Mouse (Mus musculus) heart, embryonic 10.5 days (tissue): ENCODE measurements around the gene Rtn4. TPM values are rescaled to one million over a fixed set of nuclear protein-coding genes. Genes with fewer than 3 reads are reported as not detected.
"Not testable (repeated sequence)": the region's sequence is repeated elsewhere in the genome, so short reads cannot be mapped to it uniquely, and the experiment has no call there.

Experiments used
- DNase-seq: peaks from one replicate; pipeline ENCODE4 v3.0.0-alpha.2; 2017; ENCODE audit warnings: low spot score
- H3K27ac ChIP-seq: fragments of 300-500 bp; sonication (generic); 2 replicates; pipeline ENCODE4 v1.5.1; 2016; ENCODE audit warnings: mild to moderate bottlenecking
- H3K27me3 ChIP-seq: fragments of 300-500 bp; sonication (generic); 2 replicates; pipeline ENCODE4 v1.6.1; 2016; ENCODE audit warnings: mild to moderate bottlenecking; ENCODE audit not compliant: poor library complexity, insufficient read depth, severe bottlenecking
- H3K36me3 ChIP-seq: fragments of 300-500 bp; sonication (generic); 2 replicates; pipeline ENCODE4 v1.6.1; 2016; ENCODE audit warnings: mild to moderate bottlenecking, moderate library complexity
- H3K4me1 ChIP-seq: fragments of 300-500 bp; sonication (generic); 2 replicates; pipeline ENCODE4 v1.6.1; 2016; ENCODE audit warnings: mild to moderate bottlenecking
- H3K4me3 ChIP-seq: fragments of 300-500 bp; sonication (generic); 2 replicates; pipeline ENCODE4 v1.5.1; 2016; ENCODE audit warnings: mild to moderate bottlenecking, moderate library complexity
- H3K9me3 ChIP-seq: fragments of 300-500 bp; sonication (generic); 2 replicates; pipeline ENCODE4 v1.6.1; 2016; ENCODE audit warnings: mild to moderate bottlenecking, moderate library complexity
- WGBS: fragments of 180-500 bp; shearing (Covaris S2); methylation state at CpG from one replicate; pipeline ENCODE4 v1.1.7; 2016; 5-methylcytosine and 5-hydroxymethylcytosine counted together
- polyA plus RNA-seq: library from polyadenylated mRNA; unstranded; fragments of >200 nt; fragmentation: Nextera tagmentation; extraction: Ambion mirVana; gene quantifications from 2 replicates; pipeline ENCODE4 v1.2.1, GENCODE M21; 2016

The Rtn4 gene
- 52.6 and 76.8 TPM in 2 replicates for polyA plus RNA-seq

- WGBS: under 1% methylated on average over 43 of the region's 43 CpGs
- Histone ChIP-seq H3K4me1 (peaks cover 6% of the 10 kb centered on the region; the same call in 1 of the 2 replicates), H3K9me3 (no peaks in the 10 kb centered on the region), H3K27me3 (no peaks in the 10 kb centered on the region), H3K27ac (peak within 1 kb of the TSS; percentile 99), H3K4me3 (peak within 1 kb of the TSS; percentile 98), H3K36me3 (no peaks in the 10 kb centered on the region)
- peak; percentile 99 for DNase-seq
These were observed at the start of gene Rtn4 for GRCm38 (mm10) chr11:29692683-29693272. Gene Rtn4 (plus strand): TSS chr11:29692947.

DNA sequence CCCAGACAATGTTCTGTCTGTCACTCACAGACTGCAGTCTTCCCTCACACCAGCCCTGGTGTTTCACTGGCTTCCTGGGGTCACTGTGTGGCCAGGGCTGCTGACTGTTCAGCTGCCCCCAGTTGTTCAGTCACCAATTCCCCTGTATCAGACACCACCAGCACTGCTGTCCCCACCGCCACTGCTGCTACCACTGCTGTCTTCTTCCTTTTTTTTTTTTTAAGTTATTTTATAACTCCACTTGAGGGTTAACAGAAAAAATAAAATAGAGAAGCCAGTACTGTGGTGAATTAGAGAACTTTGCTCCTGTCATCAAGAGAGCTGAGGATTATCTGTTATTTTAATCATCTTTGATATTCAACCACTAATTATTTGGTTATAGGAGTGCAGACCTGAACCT lies 48.3 kb upstream of the Rtn4 start:
- Histone ChIP-seq H3K36me3 (no peaks in the 10 kb centered on the region), H3K4me1 (peaks cover 8% of the 10 kb centered on the region; the same call in 1 of the 2 replicates), H3K27me3 (no peaks in the 10 kb centered on the region), H3K4me3 (no peak overlapping the region), H3K9me3 (no peaks in the 10 kb centered on the region), H3K27ac (no peak overlapping the region)
- WGBS: 92% methylated on average over 1 of the region's 1 CpGs
- DNase-seq: no peak

DNA sequence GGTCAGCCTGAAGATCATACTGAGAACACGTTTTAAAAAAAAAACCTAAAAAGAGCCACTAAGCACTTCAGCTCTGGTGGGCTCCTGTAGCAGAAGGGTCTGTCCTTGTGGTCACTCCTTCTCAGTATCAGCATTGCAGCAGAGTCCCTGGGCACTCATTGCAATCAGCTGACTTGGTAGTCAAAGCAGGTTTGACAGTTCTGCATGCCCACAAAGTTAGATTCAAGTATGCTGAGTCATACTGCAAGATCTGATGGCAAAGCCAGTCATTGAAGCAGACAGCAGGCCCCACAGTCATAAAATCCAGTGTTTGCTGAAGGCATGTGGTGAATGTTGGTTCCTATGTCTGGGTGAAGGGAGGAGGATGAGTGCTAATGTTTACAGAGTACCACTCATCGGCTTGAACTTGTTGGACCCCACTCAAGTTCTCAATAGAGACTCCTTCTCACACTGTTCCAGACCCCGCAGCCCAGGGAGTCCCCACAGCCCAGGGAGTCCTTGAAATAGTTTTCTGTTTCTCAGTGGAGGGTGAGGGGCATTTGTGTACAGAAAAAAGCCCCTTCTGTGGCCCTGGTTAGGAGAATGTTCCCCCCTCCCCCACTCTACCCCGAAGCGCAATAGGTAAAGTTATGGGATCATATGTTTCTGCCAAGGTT lies 47.2 kb upstream of the Rtn4 start:
- Histone ChIP-seq H3K4me3 (no peak overlapping the region), H3K27ac (no peak overlapping the region), H3K36me3 (no peaks in the 10 kb centered on the region), H3K4me1 (peaks cover 8% of the 10 kb centered on the region; the same call in 1 of the 2 replicates), H3K9me3 (no peaks in the 10 kb centered on the region), H3K27me3 (no peaks in the 10 kb centered on the region)
- DNase-seq: no peak
- 75% methylated on average over 5 of the region's 5 CpGs for WGBS

DNA sequence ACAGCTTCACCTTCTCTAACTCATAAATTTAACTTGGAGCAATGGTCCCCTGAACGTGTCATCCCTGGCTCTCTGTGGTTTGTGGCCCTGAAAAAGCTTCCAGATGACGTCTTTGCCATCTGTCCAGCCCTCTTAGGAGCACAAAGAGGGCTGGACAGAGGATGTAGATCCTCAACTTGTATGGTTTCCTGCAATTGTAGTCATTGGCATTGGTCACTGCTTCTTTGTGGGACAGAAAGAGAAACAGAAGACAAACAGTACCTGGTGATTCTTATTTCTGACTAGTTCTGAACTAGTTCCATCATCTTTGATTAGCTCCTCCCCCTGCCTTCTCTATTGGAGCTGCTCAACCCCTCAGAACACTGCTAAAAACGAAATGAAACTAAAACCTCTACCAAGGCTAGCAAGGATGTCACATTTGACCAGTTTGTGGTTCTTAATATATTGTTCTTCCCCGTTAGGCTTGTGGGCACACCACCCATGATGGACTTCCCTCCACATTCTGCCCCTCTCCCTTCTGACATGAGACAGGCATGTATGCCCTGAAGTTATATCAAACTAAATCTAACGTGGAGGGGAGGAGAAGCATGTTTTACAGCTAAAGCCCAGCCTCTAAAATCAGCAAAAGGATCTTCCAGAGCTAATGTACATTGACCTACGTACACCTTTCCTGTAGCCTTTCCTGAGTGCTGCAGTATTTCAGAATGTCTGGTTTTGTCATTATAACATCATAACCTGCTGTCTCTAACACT lies 45.0 kb upstream of the Rtn4 start:
- Histone ChIP-seq H3K4me1 (peaks cover 8% of the 10 kb centered on the region; the same call in 1 of the 2 replicates), H3K9me3 (no peaks in the 10 kb centered on the region), H3K36me3 (no peaks in the 10 kb centered on the region), H3K4me3 (no peak overlapping the region), H3K27ac (no peak overlapping the region), H3K27me3 (no peaks in the 10 kb centered on the region)
- WGBS: 60% methylated on average over 6 of the region's 6 CpGs
- DNase-seq: no peak

DNA sequence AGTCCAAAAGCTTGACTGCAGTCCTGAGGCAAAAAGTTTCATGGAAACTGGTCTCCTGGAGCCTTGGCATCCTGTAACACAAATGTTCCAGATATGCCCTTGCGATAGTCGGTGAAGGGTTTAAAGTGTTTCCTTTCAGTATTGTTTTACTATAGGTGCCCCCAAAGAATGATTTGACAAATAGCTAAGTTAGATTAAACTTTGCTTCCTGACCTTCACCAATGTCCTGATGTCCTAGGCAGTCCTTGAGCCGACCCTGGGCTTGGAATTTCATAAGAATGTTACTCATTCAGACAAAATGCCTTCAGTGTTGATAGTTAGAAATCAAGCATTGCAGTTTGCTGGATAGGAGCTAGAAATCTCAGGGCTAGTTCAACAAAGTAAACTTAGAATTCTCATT lies 37.4 kb upstream of the Rtn4 start:
- H3K27ac ChIP-seq, DNase-seq, H3K4me3 ChIP-seq, H3K9me3 ChIP-seq, H3K4me1 ChIP-seq, H3K36me3 ChIP-seq, H3K27me3 ChIP-seq: not testable (repeated sequence)
- WGBS: 88% methylated on average over 3 of the region's 3 CpGs

DNA sequence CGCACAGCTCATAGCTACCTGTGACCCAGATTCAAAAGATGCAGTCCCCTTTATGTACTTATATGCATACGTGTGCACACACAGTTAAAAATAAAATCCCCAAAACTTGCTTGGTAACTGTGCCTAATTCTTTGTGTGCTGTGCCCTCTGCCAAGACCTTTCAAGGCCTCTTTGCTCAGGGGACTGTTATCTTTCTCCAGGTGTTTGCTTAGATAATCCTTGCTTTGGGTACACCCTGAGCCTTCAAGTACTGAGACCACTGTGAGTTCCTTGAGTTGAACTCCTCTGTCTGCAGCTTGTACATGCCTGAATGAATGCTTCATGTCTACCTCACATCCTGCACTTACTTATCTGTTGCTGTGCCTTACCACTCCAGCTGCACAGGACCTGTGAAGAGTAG lies 32.0 kb upstream of the Rtn4 start:
- WGBS: 88% methylated on average over 2 of the region's 2 CpGs
- DNase-seq: no peak
- Histone ChIP-seq H3K9me3 (no peaks in the 10 kb centered on the region; the same call in 1 of the 2 replicates), H3K27me3 (no peaks in the 10 kb centered on the region), H3K27ac (no peak overlapping the region), H3K4me3 (no peak overlapping the region), H3K36me3 (no peaks in the 10 kb centered on the region), H3K4me1 (no peaks in the 10 kb centered on the region)

DNA sequence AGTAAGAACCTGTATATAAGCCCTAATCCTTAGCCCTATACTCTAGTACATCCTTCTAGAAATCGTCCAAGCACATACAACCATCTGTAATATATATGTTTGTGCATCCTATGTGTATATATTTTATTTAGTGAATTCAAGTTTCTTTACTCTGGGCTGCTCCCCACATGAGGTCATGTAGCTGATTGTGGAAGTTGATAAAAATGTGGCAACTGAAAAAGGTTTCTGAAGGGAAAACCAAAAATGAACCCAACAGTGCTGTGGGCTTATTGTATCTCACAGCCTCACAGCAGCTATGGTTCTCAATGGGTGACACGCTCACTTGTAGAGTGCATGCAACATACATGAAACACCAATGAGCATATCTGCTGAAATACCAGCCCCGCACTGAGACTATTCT lies 25.1 kb upstream of the Rtn4 start:
- Histone ChIP-seq H3K9me3 (no peaks in the 10 kb centered on the region), H3K4me1 (no peaks in the 10 kb centered on the region), H3K27me3 (no peaks in the 10 kb centered on the region), H3K27ac (no peak overlapping the region), H3K4me3 (no peak overlapping the region), H3K36me3 (no peaks in the 10 kb centered on the region)
- no peak for DNase-seq
- WGBS: 92% methylated on average over 3 of the region's 3 CpGs

- Histone ChIP-seq H3K27me3 (no peaks in the 10 kb centered on the region), H3K36me3 (no peaks in the 10 kb centered on the region), H3K4me1 (no peaks in the 10 kb centered on the region), H3K4me3 (no peak overlapping the region), H3K27ac (no peak overlapping the region), H3K9me3 (no peaks in the 10 kb centered on the region)
- 55% methylated on average over 4 of the region's 4 CpGs for WGBS
- DNase-seq: no peak
These were observed 23.0 kb upstream of the Rtn4 start for GRCm38 (mm10) chr11:29669706-29670105.

- H3K4me1 ChIP-seq: no peaks in the 10 kb centered on the region
- no peak overlapping the region for H3K4me3 ChIP-seq
- H3K9me3 ChIP-seq: no peaks in the 10 kb centered on the region
- WGBS: 73% methylated on average over 2 of the region's 2 CpGs
- no peak for DNase-seq
- H3K27me3 ChIP-seq: no peaks in the 10 kb centered on the region
- no peaks in the 10 kb centered on the region for H3K36me3 ChIP-seq
- H3K27ac ChIP-seq: no peak overlapping the region
These were observed 19.4 kb upstream of the Rtn4 start for GRCm38 (mm10) chr11:29673359-29673758.

DNA sequence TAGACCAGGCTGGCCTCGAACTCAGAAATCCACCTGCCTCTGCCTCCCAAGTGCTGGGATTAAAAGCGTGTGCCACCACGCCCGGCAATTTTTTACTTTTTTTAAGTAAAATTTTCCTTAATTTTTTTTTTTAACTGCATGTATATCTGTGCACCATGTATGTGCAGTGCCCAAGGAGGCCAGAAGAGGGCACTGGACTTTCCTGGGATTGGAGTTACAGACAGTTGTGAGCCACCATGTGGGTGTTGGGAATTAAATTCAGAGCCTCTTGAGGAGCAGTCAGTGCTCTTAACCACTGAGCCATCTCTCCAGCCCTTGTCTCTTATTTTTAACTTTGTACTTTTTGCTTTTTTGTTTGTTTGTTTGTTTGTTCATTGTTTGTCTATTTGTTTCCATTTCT lies 16.0 kb upstream of the Rtn4 start:
- no peaks in the 10 kb centered on the region for H3K27me3 ChIP-seq
- H3K4me1 ChIP-seq: no peaks in the 10 kb centered on the region
- no peaks in the 10 kb centered on the region for H3K36me3 ChIP-seq
- no peak for DNase-seq
- no peak overlapping the region for H3K27ac ChIP-seq
- H3K9me3 ChIP-seq: no peaks in the 10 kb centered on the region
- no peak overlapping the region for H3K4me3 ChIP-seq
- WGBS: 91% methylated on average over 4 of the region's 4 CpGs

- no peak for DNase-seq
- H3K9me3 ChIP-seq: no peaks in the 10 kb centered on the region
- H3K36me3 ChIP-seq: no peaks in the 10 kb centered on the region
- H3K4me3 ChIP-seq: no peak overlapping the region
- H3K4me1 ChIP-seq: no peaks in the 10 kb centered on the region
- no peaks in the 10 kb centered on the region for H3K27me3 ChIP-seq
- WGBS: 79% methylated on average over 3 of the region's 3 CpGs
- H3K27ac ChIP-seq: no peak overlapping the region
These were observed 12.8 kb upstream of the Rtn4 start for GRCm38 (mm10) chr11:29679942-29680341.

- Histone ChIP-seq H3K36me3 (no peaks in the 10 kb centered on the region), H3K27ac (no peak overlapping the region), H3K4me1 (no peaks in the 10 kb centered on the region), H3K27me3 (no peaks in the 10 kb centered on the region), H3K9me3 (no peaks in the 10 kb centered on the region), H3K4me3 (no peak overlapping the region)
- 80% methylated on average over 3 of the region's 3 CpGs for WGBS
- no peak for DNase-seq
These were observed 12.0 kb upstream of the Rtn4 start for GRCm38 (mm10) chr11:29680771-29681170.

- 69% methylated on average over 2 of the region's 2 CpGs for WGBS
- no peaks in the 10 kb centered on the region for H3K4me1 ChIP-seq
- H3K27ac ChIP-seq: no peak overlapping the region
- H3K9me3 ChIP-seq: no peaks in the 10 kb centered on the region
- no peaks in the 10 kb centered on the region for H3K27me3 ChIP-seq
- H3K36me3 ChIP-seq: no peaks in the 10 kb centered on the region
- DNase-seq: no peak
- H3K4me3 ChIP-seq: no peak overlapping the region
These were observed 8.5 kb upstream of the Rtn4 start for GRCm38 (mm10) chr11:29684272-29684671.
